Mouse (Mus musculus) limb, embryonic 15.5 days (tissue): ENCODE measurements around the gene Cactin. TPM values are rescaled to one million over a fixed set of nuclear protein-coding genes. Genes with fewer than 3 reads are reported as not detected.

ENCODE experiments used
- ATAC-seq: fragments of 200-750 bp; cut with Nextera tagmentation; 2 replicates; pipeline ENCODE4 v1.8.0; 2017; ENCODE audit warnings: low read depth, moderate TSS enrichment; ENCODE audit not compliant: insufficient number of reproducible peaks, low FRiP score, low TSS enrichment
- H3K27ac ChIP-seq: fragments of 300-500 bp; sonication (generic); 2 replicates; pipeline ENCODE4 v1.5.1; 2015; ENCODE audit warnings: moderate library complexity, mild to moderate bottlenecking, inconsistent platforms
- H3K27me3 ChIP-seq: fragments of 300-500 bp; sonication (generic); 2 replicates; pipeline ENCODE4 v1.6.1; 2015; ENCODE audit warnings: inconsistent platforms
- H3K36me3 ChIP-seq: fragments of 300-500 bp; sonication (generic); 2 replicates; pipeline ENCODE4 v1.6.1; 2015; ENCODE audit warnings: inconsistent platforms
- H3K4me1 ChIP-seq: fragments of 300-500 bp; sonication (generic); 2 replicates; pipeline ENCODE4 v1.6.1; 2015; ENCODE audit warnings: inconsistent platforms
- H3K4me2 ChIP-seq: fragments of 300-500 bp; sonication (generic); 2 replicates; pipeline ENCODE4 v1.6.1; 2015; ENCODE audit warnings: mild to moderate bottlenecking, inconsistent platforms
- H3K4me3 ChIP-seq: fragments of 300-500 bp; sonication (generic); 2 replicates; pipeline ENCODE4 v1.5.1; 2015; ENCODE audit warnings: mild to moderate bottlenecking, inconsistent platforms
- H3K9ac ChIP-seq: fragments of 300-500 bp; sonication (generic); 2 replicates; pipeline ENCODE4 v1.6.1; 2015; ENCODE audit warnings: inconsistent platforms
- H3K9me3 ChIP-seq: fragments of 300-500 bp; sonication (generic); 2 replicates; pipeline ENCODE4 v1.6.1; 2016; ENCODE audit warnings: inconsistent platforms
- whole genome bisulfite sequencing: fragments of 180-500 bp; shearing (Covaris S2); methylation state at CpG from one replicate; pipeline ENCODE4 v1.1.7; 2015; 5-methylcytosine and 5-hydroxymethylcytosine counted together
- polyA plus RNA-seq: library from polyadenylated mRNA; unstranded; fragments of >200 nt; fragmentation: Nextera tagmentation; extraction: Ambion mirVana; gene quantifications from 2 replicates; pipeline ENCODE4 v1.2.1, GENCODE M21; 2015

The Cactin gene
- polyA plus RNA-seq, 1 experiment from 2014 or later: 37.3 TPM

- no peaks in the 10 kb centered on the region for H3K27me3 ChIP-seq
- H3K4me1 ChIP-seq: peaks cover 21% of the 10 kb centered on the region
- H3K4me2 ChIP-seq: no peak overlapping the region
- 0 out of 2 replicates have a peak, but pooled peaks cover 3% of the 10 kb centered on the region for H3K9me3 ChIP-seq
- peaks cover 65% of the 10 kb centered on the region for H3K36me3 ChIP-seq
- H3K4me3 ChIP-seq: no peak overlapping the region
- WGBS: 93% methylated on average over 21 of the region's 21 CpGs
- no peak for ATAC-seq
- no peak overlapping the region for H3K9ac ChIP-seq
- H3K27ac ChIP-seq: no peak overlapping the region
Observed at GRCm38 (mm10) chr10:81306837-81307682, 13.8 kb upstream of the Cactin start.

- 91% methylated on average over 5 of the region's 5 CpGs for WGBS
- Histone ChIP-seq H3K4me1 (0 out of 2 replicates have a peak, but pooled peaks cover 2% of the 10 kb centered on the region), H3K36me3 (peaks cover 90% of the 10 kb centered on the region), H3K9me3 (0 out of 2 replicates have a peak, but pooled peaks cover 3% of the 10 kb centered on the region), H3K4me3 (no peak overlapping the region), H3K4me2 (no peak overlapping the region), H3K27ac (no peak overlapping the region), H3K27me3 (no peaks in the 10 kb centered on the region), H3K9ac (no peak overlapping the region)
- ATAC-seq: no peak
Observed at GRCm38 (mm10) chr10:81309571-81309970, 11.3 kb upstream of the Cactin start.

- no peak overlapping the region for H3K4me2 ChIP-seq
- ATAC-seq: no peak
- H3K9me3 ChIP-seq: no peaks in the 10 kb centered on the region
- no peaks in the 10 kb centered on the region for H3K27me3 ChIP-seq
- 91% methylated on average over 13 of the region's 13 CpGs for WGBS
- H3K4me1 ChIP-seq: peaks cover 22% of the 10 kb centered on the region
- no peak overlapping the region for H3K4me3 ChIP-seq
- no peak overlapping the region for H3K9ac ChIP-seq
- H3K36me3 ChIP-seq: peaks cover 95% of the 10 kb centered on the region
- H3K27ac ChIP-seq: no peak overlapping the region
Observed at GRCm38 (mm10) chr10:81313581-81313980, 7.3 kb upstream of the Cactin start.

- 83% methylated on average over 7 of the region's 7 CpGs for WGBS
- Histone ChIP-seq H3K9me3 (no peaks in the 10 kb centered on the region), H3K27ac (no peak overlapping the region), H3K27me3 (no peaks in the 10 kb centered on the region), H3K36me3 (peaks cover 90% of the 10 kb centered on the region), H3K9ac (no peak overlapping the region), H3K4me3 (no peak overlapping the region), H3K4me2 (no peak overlapping the region), H3K4me1 (peaks cover 28% of the 10 kb centered on the region)
- ATAC-seq: no peak
Observed at GRCm38 (mm10) chr10:81314201-81314600, 6.7 kb upstream of the Cactin start.

GRCm38 (mm10) chr10:81315587-81315986 is 5.3 kb upstream of the Cactin start:
- no peak overlapping the region for H3K4me2 ChIP-seq
- no peaks in the 10 kb centered on the region for H3K9me3 ChIP-seq
- no peak for ATAC-seq
- peaks cover 77% of the 10 kb centered on the region for H3K36me3 ChIP-seq
- H3K4me1 ChIP-seq: peaks cover 37% of the 10 kb centered on the region
- H3K27me3 ChIP-seq: no peaks in the 10 kb centered on the region
- WGBS: 93% methylated on average over 16 of the region's 16 CpGs
- H3K27ac ChIP-seq: no peak overlapping the region
- no peak overlapping the region for H3K4me3 ChIP-seq
- no peak overlapping the region for H3K9ac ChIP-seq

- H3K4me2 ChIP-seq: peak overlapping the region; percentile 44
- peaks cover 37% of the 10 kb centered on the region for H3K4me1 ChIP-seq
- H3K9me3 ChIP-seq: no peaks in the 10 kb centered on the region
- peaks cover 68% of the 10 kb centered on the region for H3K36me3 ChIP-seq
- no peak for ATAC-seq
- peak overlapping the region; percentile 47; the same call in 1 of the 2 replicates for H3K27ac ChIP-seq
- H3K9ac ChIP-seq: peak overlapping the region; percentile 28; the same call in 1 of the 2 replicates
- no peaks in the 10 kb centered on the region for H3K27me3 ChIP-seq
- peak overlapping the region; percentile 28 for H3K4me3 ChIP-seq
- 54% methylated on average over 16 of the region's 16 CpGs for WGBS
Observed at GRCm38 (mm10) chr10:81316338-81317060, 4.4 kb upstream of the Cactin start.

GRCm38 (mm10) chr10:81317273-81317672 is 3.6 kb upstream of the Cactin start:
- H3K9me3 ChIP-seq: no peaks in the 10 kb centered on the region
- peak overlapping the region; percentile 47; the same call in 1 of the 2 replicates for H3K27ac ChIP-seq
- peak overlapping the region; percentile 28 for H3K4me3 ChIP-seq
- no peak for ATAC-seq
- no peaks in the 10 kb centered on the region for H3K27me3 ChIP-seq
- H3K36me3 ChIP-seq: peaks cover 62% of the 10 kb centered on the region
- H3K4me1 ChIP-seq: peaks cover 44% of the 10 kb centered on the region
- 19% methylated on average over 19 of the region's 20 CpGs for WGBS
- peak overlapping the region; percentile 44 for H3K4me2 ChIP-seq
- H3K9ac ChIP-seq: peak overlapping the region; percentile 28; the same call in 1 of the 2 replicates

- Histone ChIP-seq H3K27me3 (no peaks in the 10 kb centered on the region), H3K4me1 (peaks cover 53% of the 10 kb centered on the region), H3K4me3 (peak overlapping the region; percentile 99; the same call in 1 of the 2 replicates), H3K27ac (peak overlapping the region; percentile 92), H3K4me2 (0 out of 2 replicates have a peak overlapping the region, but pooled peaks have one; percentile 74), H3K9ac (no peak overlapping the region), H3K36me3 (peaks cover 62% of the 10 kb centered on the region), H3K9me3 (no peaks in the 10 kb centered on the region)
- ATAC-seq: no peak
- 87% methylated on average over 13 of the region's 13 CpGs for WGBS
Observed at GRCm38 (mm10) chr10:81318589-81319329, 2.1 kb upstream of the Cactin start.

GRCm38 (mm10) chr10:81319330-81319699 is 1.6 kb upstream of the Cactin start:
- Histone ChIP-seq H3K27ac (peak overlapping the region; percentile 92), H3K9me3 (no peaks in the 10 kb centered on the region), H3K4me2 (peak overlapping the region; percentile 74), H3K27me3 (no peaks in the 10 kb centered on the region), H3K36me3 (peaks cover 62% of the 10 kb centered on the region), H3K9ac (peak overlapping the region; percentile 18; the same call in 1 of the 2 replicates), H3K4me3 (peak overlapping the region; percentile 99), H3K4me1 (peaks cover 53% of the 10 kb centered on the region)
- no peak for ATAC-seq
- WGBS: 25% methylated on average over 8 of the region's 8 CpGs

- Histone ChIP-seq H3K9me3 (no peaks in the 10 kb centered on the region), H3K27ac (peak overlapping the region; percentile 92), H3K4me3 (peak overlapping the region; percentile 99), H3K4me1 (peaks cover 53% of the 10 kb centered on the region), H3K9ac (peak overlapping the region; percentile 18; the same call in 1 of the 2 replicates), H3K27me3 (no peaks in the 10 kb centered on the region), H3K36me3 (peaks cover 62% of the 10 kb centered on the region), H3K4me2 (peak overlapping the region; percentile 74)
- WGBS: under 1% methylated on average over 38 of the region's 38 CpGs
- no peak; the same call in 1 of the 2 replicates for ATAC-seq
Observed at GRCm38 (mm10) chr10:81319741-81320549, 958 bp upstream of the Cactin start.

GRCm38 (mm10) chr10:81321436-81321835 is 533 bp downstream of the Cactin start:
- Histone ChIP-seq H3K9me3 (no peaks in the 10 kb centered on the region), H3K4me2 (peak overlapping the region; percentile 74), H3K4me1 (peaks cover 50% of the 10 kb centered on the region), H3K4me3 (peak overlapping the region; percentile 99), H3K9ac (peak overlapping the region; percentile 96), H3K27ac (peak overlapping the region; percentile 92), H3K27me3 (no peaks in the 10 kb centered on the region), H3K36me3 (peaks cover 62% of the 10 kb centered on the region)
- no peak for ATAC-seq
- 3% methylated on average over 20 of the region's 20 CpGs for WGBS
